Mouse (Mus musculus) ovary, postnatal 14 days (tissue): ENCODE results near the gene Hnrnpd.

Experiments used
- DNase-seq: peaks from one replicate; pipeline ENCODE4 v3.0.0; 2022; ENCODE audit warnings: low spot score

The Hnrnpd gene

DNA sequence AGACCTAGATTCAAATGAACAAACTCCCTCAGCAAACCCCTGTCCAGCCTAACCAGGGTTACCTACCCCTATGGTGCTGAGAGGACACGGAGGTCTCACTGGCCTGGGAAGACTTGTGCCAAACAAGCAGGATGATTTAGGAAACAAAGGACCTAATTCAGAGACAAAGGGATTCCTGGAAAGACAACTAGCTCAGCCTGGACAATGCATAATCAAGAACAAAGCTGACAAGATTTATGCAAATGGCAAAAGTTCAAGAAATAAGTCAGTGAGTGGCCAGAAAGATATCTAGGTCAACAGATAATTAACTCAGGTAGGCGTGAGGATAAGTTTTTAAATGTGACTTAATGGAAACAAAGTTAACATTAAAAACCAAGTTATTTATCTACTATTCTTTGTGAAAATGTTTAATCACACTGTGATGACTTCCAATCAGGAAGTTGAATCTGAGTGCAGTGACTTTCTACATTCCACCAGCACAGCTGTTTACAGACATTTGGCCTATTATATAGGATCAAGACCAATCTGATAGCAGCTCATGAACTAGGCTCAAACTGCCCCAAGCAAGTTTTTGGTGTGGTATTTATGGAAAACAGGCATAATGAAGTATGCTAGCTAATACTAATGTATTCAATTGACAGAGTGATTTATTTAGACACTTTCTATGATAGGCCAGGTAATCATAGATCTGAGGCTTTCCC is 19.4 kb downstream of the Hnrnpd start:
- no peak for DNase-seq

DNA sequence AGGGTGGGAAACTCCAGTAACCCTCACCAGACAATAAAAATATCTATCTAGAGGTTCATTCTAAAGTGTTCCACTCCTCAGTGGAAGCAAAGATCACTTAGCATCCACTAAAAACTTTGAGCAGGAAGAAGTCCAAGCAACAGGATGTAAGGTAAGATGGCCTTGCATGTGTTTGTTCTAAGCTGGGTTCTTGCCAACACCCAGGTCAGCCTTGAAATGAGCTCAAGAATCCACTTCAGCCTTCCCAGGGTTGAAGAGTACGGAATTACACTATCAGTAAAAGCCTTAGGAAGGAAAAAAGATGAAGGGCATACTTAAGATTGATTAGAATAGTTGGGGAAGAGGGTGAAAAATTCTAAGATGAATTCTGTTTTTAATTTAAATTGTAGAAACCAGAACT is 20.1 kb downstream of the Hnrnpd start:
- DNase-seq: no peak

DNA sequence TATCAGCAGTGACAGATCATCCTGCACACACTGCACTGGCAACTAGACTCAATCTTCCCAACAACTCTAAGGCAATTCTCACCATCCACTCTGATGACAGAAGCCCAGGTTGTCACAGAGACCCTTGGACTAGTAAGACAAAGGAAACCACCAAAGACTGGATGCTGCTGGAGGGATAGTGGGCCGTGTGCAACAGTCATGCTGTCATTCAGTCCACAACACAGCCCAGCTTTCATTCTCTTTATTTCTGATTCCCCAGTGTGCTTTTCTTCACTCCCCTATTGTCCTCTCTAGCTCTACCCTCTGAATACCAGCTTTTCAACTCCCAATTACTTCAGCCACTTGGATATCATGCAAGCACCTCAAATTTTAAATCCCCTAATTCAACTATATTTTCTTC is 24.9 kb downstream of the Hnrnpd start:
- DNase-seq: no peak

DNA sequence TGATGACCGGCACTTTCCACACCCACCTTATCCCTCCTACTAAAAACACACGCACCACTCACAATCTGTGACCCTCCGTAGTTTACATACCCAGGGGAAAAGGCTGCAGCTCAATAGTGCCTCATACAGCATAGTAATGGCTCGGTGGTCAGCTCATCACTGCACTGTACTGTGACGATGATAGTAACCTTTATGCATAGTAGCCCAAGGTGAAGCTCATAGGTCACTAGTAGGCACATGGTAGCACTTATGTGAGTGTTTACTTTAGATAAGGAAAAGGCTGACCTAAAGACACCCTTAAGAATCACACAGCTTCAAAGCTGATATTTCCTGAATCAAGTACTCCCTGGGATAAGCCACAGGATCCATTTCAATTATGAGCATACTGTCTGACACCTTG is 26.2 kb downstream of the Hnrnpd start:
- DNase-seq: no peak

DNA sequence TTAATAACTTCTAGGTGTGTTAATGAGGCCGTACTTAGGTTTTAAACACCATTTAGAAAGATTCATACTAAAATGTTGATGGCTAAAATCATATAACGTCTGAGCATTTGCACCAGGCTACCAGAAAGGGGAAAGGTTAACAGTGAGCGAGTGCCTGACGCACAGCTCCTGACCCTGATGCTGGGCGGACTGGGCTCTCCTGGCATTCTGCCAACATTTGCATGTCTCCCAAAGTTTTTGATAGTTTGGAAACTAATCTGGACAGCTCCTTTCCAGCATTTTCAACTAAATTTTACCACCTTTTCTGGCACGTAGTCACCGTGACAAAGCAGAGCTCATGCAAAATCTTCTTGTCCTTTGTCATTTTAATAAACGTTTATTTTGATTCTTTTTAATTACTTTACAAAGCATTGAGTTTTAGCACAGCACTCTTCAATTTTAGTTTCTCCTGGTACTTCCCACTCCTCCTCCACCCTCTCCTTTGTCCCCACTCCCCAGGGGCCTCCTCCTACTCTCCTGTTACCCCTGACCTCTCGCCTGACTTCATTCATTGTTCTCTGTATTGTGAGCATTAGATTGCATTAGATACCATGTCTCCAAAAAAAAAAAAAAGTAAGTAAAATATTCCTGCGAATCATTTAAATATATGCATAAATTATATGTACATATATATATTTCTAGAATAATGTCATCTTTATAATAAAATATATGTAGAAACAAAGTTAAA is 36.8 kb downstream of the Hnrnpd start:
- no peak for DNase-seq

DNA sequence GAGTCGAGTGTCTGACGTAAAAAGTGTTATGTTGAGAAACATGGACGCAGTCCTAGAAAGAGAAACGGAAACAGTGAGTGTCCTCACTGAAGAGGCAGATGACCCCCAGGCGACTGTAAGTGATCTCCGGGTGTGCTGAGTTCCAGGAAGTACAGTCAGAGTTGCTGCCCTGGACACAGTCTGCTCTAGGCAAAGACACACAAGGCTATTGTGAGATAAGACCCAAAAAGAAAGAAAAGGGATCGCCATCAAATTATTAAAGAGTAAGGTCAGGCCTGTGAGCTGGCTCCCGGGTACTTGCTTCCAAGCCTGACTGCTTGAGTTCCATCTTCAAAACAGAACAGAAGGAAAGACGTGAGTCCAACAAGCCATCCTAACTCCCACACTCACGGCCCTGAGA is 37.5 kb downstream of the Hnrnpd start:
- no peak for DNase-seq

DNA sequence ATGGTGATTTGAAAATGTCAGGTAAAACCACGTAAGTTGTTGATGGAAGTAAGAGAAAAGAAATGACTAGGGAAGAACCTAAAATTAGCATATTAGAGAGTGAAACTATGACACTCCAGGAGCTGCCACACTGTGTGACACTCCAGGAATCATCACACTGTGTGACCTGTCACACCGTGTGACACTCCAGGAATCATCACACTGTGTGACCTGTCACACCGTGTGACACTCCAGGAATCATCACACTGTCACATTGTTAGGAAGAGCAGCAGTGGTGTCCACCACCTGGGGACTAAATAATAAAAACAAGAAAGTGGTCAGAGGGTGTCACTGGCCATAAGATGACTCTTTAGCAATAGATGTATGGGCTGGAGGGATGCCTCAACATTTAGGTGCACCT is 39.3 kb downstream of the Hnrnpd start:
- no peak for DNase-seq

DNA sequence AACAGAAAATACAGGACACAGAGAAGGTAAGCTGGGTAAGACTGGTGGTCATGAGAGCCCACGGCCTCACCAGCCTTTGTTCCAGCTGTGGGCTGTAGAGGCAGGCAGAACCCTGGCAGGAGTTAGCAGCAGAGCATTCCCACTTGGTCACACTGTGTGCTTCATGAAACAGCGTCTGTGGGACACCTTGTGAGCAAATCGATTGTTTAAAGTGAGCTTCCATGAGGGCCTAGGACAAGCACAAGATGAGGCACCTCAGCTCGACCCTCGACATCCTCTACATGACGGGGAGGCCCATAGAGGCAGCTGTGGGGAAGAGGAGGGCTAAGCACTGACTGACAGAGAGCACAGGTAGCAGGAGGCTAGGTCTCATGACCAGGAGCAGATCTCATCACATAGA is 46.8 kb downstream of the Hnrnpd start:
- no peak for DNase-seq

DNA sequence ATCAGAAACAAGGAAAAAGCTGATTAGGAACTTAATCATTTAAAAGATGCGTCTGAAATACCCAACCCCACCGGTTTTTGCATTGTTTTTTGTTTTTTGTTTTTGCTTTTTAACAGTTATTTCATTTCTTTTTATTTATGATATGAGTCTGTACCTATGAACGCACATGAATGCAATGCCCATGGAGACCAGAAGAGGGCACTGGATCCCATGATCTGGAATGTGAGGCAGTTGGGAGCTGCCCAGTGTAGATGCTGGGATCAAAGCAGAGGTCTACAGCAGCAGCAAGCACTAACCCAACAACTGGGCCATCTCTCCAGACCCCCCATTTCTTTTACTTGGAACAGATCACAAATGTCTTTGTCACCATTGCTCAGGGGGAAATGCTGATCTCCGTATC is 50.8 kb downstream of the Hnrnpd start:
- DNase-seq: peak; percentile 23

DNA sequence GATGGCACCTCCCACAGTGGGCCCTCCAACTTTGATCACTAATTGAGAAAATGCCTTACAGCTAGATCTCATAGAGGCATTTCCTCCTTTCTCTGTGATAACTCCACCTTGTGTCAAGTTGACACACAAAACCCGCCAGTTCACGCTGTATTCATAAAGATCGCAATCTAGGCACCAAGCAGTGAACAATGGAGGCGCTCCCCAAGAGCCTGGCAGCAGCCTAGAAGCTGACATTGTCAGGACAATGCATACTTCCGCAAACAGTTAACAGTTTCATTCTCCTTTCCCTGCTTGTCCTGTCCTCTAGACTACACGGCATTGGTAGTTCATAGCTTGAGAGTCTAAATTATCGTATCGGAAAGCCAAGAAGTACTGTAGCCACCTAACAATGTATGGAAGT is 56.7 kb downstream of the Hnrnpd start:
- DNase-seq: no peak

DNA sequence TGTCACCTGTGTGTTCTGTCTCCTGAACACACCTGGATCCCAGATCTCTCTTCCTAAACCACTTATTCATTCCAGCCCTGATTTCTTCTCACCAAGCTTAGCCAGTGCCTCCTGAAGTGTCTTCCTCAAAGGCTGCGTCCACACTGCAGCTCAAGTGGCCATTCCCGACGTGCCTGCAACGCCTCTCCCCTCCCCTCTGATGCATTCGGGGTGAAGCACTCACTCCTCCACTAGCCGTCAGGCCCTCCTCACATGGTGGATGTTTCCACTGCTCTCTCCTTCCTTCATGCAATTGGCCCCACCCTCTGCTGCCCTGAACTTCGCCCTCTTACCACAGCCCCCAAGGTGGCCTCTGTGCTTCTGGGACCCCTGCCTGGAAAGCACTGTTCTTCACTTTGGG is 63.2 kb downstream of the Hnrnpd start:
- DNase-seq: no peak

DNA sequence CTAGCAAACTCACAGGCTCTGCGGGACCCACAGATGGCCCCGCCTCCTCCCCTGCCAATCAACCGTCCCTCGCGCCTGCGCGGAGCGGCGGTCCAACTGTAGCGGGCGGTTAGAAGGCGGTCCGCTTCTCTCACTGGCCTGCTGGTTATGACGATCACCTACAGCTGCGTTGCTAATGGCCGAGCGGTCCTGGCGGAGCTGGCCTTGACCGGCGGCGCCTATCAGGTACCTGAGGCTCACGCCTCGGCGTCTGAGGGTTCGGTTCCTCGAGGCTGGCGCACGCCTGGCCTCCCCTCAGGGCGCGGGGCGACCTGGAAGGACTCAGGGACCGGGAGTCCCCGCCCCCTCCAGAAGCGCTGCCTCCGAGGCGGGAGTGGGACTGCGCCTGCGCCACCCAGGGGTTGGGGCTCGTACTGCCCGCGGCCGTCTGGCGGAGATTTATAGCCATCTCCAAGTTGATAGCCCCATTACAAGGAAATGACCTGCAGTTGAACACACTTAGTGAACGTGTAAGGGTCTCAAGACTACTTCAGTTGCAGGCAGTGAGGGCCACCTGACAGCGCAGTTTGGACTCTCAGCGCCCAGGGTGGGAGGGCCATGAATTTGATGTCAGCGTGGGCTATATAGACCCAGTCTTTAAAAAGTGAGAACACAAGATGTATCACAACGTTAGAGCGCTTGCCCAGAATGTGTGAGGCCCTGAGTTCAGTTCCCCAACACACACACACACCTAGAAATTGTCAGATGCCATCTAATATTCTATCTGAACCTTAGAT is 72.4 kb downstream of the Hnrnpd start, which contains the start of gene Vamp9:
Vamp9 (plus strand) TSS at position 74 of the 776 bp plus-strand sequence.
- DNase-seq: peak; percentile 89
